Mouse (Mus musculus) forebrain, embryonic 15.5 days (tissue): ENCODE measurements around the gene Tjp3. TPM values are rescaled to one million over a fixed set of nuclear protein-coding genes. Genes with fewer than 3 reads are reported as not detected.

Experiments
- ATAC-seq: fragments of 200-750 bp; cut with Nextera tagmentation; replicated peaks from 2 replicates; pipeline ENCODE4 v1.8.0; 2017; ENCODE audit warnings: mild to moderate bottlenecking, moderate TSS enrichment, moderate library complexity
- H3K27ac ChIP-seq: fragments of 300-500 bp; sonication (generic); replicated peaks from 2 replicates; pipeline ENCODE4 v1.5.1; 2015; ENCODE audit warnings: mild to moderate bottlenecking, inconsistent platforms
- H3K27me3 ChIP-seq: fragments of 300-500 bp; sonication (generic); 2 replicates; pipeline ENCODE4 v1.6.1; 2015; ENCODE audit warnings: inconsistent platforms
- H3K36me3 ChIP-seq: fragments of 300-500 bp; sonication (generic); 2 replicates; pipeline ENCODE4 v1.6.1; 2015; ENCODE audit warnings: mild to moderate bottlenecking, inconsistent platforms
- H3K4me1 ChIP-seq: fragments of 300-500 bp; sonication (generic); 2 replicates; pipeline ENCODE4 v1.6.1; 2015; ENCODE audit warnings: inconsistent platforms
- H3K4me2 ChIP-seq: fragments of 300-500 bp; sonication (generic); replicated peaks from 2 replicates; pipeline ENCODE4 v1.6.1; 2015; ENCODE audit warnings: mild to moderate bottlenecking, inconsistent platforms
- H3K4me3 ChIP-seq: fragments of 300-500 bp; sonication (generic); 2 replicates; pipeline ENCODE4 v1.5.1; 2015; ENCODE audit warnings: mild to moderate bottlenecking, inconsistent platforms
- H3K9ac ChIP-seq: fragments of 300-500 bp; sonication (generic); replicated peaks from 2 replicates; pipeline ENCODE4 v1.6.1; 2015; ENCODE audit warnings: mild to moderate bottlenecking, inconsistent platforms
- H3K9me3 ChIP-seq: fragments of 300-500 bp; sonication (generic); 2 replicates; pipeline ENCODE4 v1.6.1; 2016; ENCODE audit warnings: inconsistent platforms
- WGBS: fragments of 180-500 bp; shearing (Covaris S2); methylation state at CpG from one replicate; pipeline ENCODE4 v1.1.7; 2015; ENCODE audit warnings: mixed read lengths; 5-methylcytosine and 5-hydroxymethylcytosine counted together
- polyA plus RNA-seq: library from polyadenylated mRNA; unstranded; fragments of >200 nt; fragmentation: Nextera tagmentation; extraction: Ambion mirVana; gene quantifications from 2 replicates; pipeline ENCODE4 v1.2.1, GENCODE M21; 2015

Tjp3 gene
- polyA plus RNA-seq, 1 experiment from 2014 or later = 8.5 TPM

- ATAC-seq = no peak
- 90% methylated on average over 8 of the region's 8 CpGs for WGBS
- peaks cover 18% of the 10 kb centered on the region for H3K4me1 ChIP-seq
- H3K36me3 ChIP-seq = no peaks in the 10 kb centered on the region
- H3K27me3 ChIP-seq = peaks cover 8% of the 10 kb centered on the region
- H3K27ac ChIP-seq = no peak overlapping the region
- no peak overlapping the region for H3K4me2 ChIP-seq
- H3K9me3 ChIP-seq = no peaks in the 10 kb centered on the region
- H3K4me3 ChIP-seq = no peak overlapping the region
- H3K9ac ChIP-seq = no peak overlapping the region
These were observed 41.9 kb downstream of the Tjp3 start for GRCm38 (mm10) chr10:81249442-81249841.

GRCm38 (mm10) chr10:81247804-81248203 lies 43.6 kb downstream of the Tjp3 start:
- Histone ChIP-seq H3K9ac (no peak overlapping the region), H3K4me1 (peaks cover 14% of the 10 kb centered on the region), H3K4me3 (no peak overlapping the region), H3K27me3 (peaks cover 8% of the 10 kb centered on the region), H3K36me3 (no peaks in the 10 kb centered on the region), H3K9me3 (no peaks in the 10 kb centered on the region), H3K4me2 (no peak overlapping the region), H3K27ac (no peak overlapping the region)
- no peak for ATAC-seq
- 94% methylated on average over 2 of the region's 2 CpGs for WGBS

DNA sequence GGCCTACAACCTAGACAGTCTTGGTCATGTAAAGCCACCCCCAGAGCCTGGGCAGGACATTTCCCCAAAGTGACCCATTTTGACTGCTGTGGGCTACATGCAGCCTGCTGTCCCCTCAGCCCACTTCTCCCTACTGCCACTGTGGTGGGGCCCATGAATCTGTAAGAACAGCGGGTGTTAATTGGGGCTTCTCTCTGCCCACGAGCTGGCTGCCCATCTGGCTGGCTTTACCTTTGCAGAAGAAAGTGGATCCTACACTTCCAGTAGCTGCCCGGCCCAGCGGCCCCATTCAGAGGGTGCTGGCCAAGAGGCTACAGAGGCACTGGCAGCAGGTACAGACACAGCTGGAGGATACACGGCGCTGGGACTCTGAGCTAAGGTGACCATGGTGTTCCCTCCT lies 46.2 kb downstream of the Tjp3 start:
- H3K9ac ChIP-seq = no peak overlapping the region

DNA sequence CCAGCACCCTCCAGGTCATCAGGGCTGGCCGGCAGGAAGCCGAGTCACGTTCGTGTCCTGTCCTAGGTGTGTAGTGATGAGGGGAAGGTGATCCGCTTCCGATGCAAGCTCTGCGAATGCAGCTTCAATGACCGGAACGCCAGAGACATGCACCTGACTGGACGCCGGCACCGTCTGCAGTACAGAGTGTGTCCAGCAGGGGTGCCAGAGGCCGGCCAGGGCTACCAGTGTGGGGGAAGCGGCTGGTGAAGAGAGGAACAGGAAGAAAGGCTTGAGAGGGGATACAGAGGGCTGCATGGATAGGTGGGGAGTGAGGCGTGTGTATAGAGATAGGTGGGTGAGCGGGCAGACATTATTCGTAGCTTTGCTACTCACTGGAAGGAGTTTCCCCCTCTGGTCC lies 46.8 kb downstream of the Tjp3 start:
- no peak overlapping the region for H3K9ac ChIP-seq
- H3K4me3 ChIP-seq = no peak overlapping the region
- no peak overlapping the region for H3K4me2 ChIP-seq
- 0 out of 2 replicates have a peak, but pooled peaks cover 5% of the 10 kb centered on the region for H3K4me1 ChIP-seq
- H3K9me3 ChIP-seq = no peaks in the 10 kb centered on the region
- no peak overlapping the region for H3K27ac ChIP-seq
- peak; percentile 53 for ATAC-seq
- H3K27me3 ChIP-seq = peaks cover 13% of the 10 kb centered on the region
- no peaks in the 10 kb centered on the region for H3K36me3 ChIP-seq
- WGBS = 6% methylated on average over 17 of the region's 17 CpGs

More for the DNA sequence above, 46.2 kb downstream of the Tjp3 start:
- no peak overlapping the region for H3K4me2 ChIP-seq
- no peak for ATAC-seq
- no peak overlapping the region for H3K4me3 ChIP-seq
- WGBS = 88% methylated on average over 6 of the region's 6 CpGs
- no peak overlapping the region for H3K27ac ChIP-seq
- H3K4me1 ChIP-seq = 0 out of 2 replicates have a peak, but pooled peaks cover 5% of the 10 kb centered on the region
- no peaks in the 10 kb centered on the region for H3K9me3 ChIP-seq
- H3K36me3 ChIP-seq = no peaks in the 10 kb centered on the region
- H3K27me3 ChIP-seq = peaks cover 7% of the 10 kb centered on the region

GRCm38 (mm10) chr10:81244146-81244545 lies 47.2 kb downstream of the Tjp3 start:
- H3K9me3 ChIP-seq = no peaks in the 10 kb centered on the region
- no peak overlapping the region for H3K9ac ChIP-seq
- no peak overlapping the region for H3K27ac ChIP-seq
- no peak overlapping the region for H3K4me3 ChIP-seq
- ATAC-seq = no peak
- peaks cover 18% of the 10 kb centered on the region for H3K27me3 ChIP-seq
- no peaks in the 10 kb centered on the region for H3K36me3 ChIP-seq
- 0 out of 2 replicates have a peak, but pooled peaks cover 5% of the 10 kb centered on the region for H3K4me1 ChIP-seq
- WGBS = 76% methylated on average over 4 of the region's 4 CpGs
- H3K4me2 ChIP-seq = no peak overlapping the region

GRCm38 (mm10) chr10:81242021-81242420 lies 49.4 kb downstream of the Tjp3 start:
- no peak overlapping the region for H3K4me2 ChIP-seq
- H3K4me1 ChIP-seq = 0 out of 2 replicates have a peak, but pooled peaks cover 5% of the 10 kb centered on the region
- WGBS = 90% methylated on average over 16 of the region's 16 CpGs
- no peak overlapping the region for H3K9ac ChIP-seq
- no peak overlapping the region for H3K27ac ChIP-seq
- H3K36me3 ChIP-seq = no peaks in the 10 kb centered on the region
- ATAC-seq = no peak
- H3K9me3 ChIP-seq = no peaks in the 10 kb centered on the region
- peaks cover 20% of the 10 kb centered on the region for H3K27me3 ChIP-seq
- no peak overlapping the region for H3K4me3 ChIP-seq

DNA sequence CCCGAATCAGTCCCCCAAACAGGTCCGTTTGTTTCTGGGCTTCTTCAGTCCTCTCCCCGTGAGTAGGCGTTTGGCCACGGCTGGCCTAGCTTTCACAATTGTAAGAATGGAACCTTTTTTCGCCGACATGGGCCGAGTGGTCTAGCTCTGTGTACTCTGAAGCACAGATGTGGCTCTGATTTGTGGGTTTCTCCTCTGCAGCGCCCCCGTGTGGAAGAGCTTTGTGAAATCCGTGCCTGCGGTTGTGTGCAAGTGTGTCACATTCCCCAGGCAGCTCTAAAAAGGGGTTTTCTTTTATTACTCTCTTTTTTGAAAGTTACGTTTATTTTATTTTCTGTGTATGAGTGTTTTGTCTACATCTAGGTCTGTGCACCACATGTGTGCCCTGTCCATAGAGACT lies 50.5 kb downstream of the Tjp3 start:
- 18% methylated on average over 13 of the region's 13 CpGs for WGBS
- no peak overlapping the region for H3K9ac ChIP-seq
- H3K36me3 ChIP-seq = no peaks in the 10 kb centered on the region
- no peak overlapping the region for H3K4me3 ChIP-seq
- no peak overlapping the region for H3K4me2 ChIP-seq
- peaks cover 20% of the 10 kb centered on the region for H3K27me3 ChIP-seq
- no peak overlapping the region for H3K27ac ChIP-seq
- H3K4me1 ChIP-seq = 0 out of 2 replicates have a peak, but pooled peaks cover 5% of the 10 kb centered on the region
- ATAC-seq = no peak
- no peaks in the 10 kb centered on the region for H3K9me3 ChIP-seq

DNA sequence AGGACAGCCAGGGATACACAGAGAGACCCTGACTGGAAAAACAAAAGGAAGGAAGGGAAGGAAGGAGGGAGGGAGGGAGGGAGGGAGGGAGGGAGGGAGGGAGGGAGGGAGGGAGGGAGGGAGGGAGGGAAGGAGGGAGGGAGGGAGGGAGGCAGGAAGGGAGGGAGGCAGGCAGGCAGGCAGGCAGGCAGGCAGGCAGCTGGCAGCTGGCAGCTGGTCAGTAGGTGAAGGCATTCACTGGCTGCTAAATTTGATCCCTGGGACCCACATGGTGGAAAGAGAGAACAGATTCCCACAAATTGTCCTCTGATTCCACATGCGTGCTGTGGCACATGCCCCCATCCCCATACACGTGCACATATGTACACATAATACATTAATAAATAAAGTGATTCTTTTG lies 52.8 kb downstream of the Tjp3 start:
- Histone ChIP-seq H3K27me3 (peaks cover 20% of the 10 kb centered on the region), H3K4me3 (no peak overlapping the region), H3K4me2 (no peak overlapping the region), H3K36me3 (no peaks in the 10 kb centered on the region), H3K9me3 (no peaks in the 10 kb centered on the region), H3K9ac (no peak overlapping the region), H3K27ac (no peak overlapping the region), H3K4me1 (peaks cover 5% of the 10 kb centered on the region)
- no peak for ATAC-seq
- WGBS = 83% methylated on average over 2 of the region's 2 CpGs

- 84% methylated on average over 12 of the region's 12 CpGs for WGBS
These were observed 54.7 kb downstream of the Tjp3 start for GRCm38 (mm10) chr10:81236471-81237268.

GRCm38 (mm10) chr10:81234206-81234605 lies 57.2 kb downstream of the Tjp3 start:
- Histone ChIP-seq H3K36me3 (no peaks in the 10 kb centered on the region), H3K4me3 (no peak overlapping the region), H3K9me3 (no peaks in the 10 kb centered on the region), H3K4me2 (0 out of 2 replicates have a peak overlapping the region, but pooled peaks have one; percentile 59), H3K4me1 (peaks cover 29% of the 10 kb centered on the region), H3K27me3 (peaks cover 3% of the 10 kb centered on the region; the same call in 1 of the 2 replicates), H3K9ac (no peak overlapping the region), H3K27ac (no peak overlapping the region)
- WGBS = 82% methylated on average over 6 of the region's 6 CpGs
- ATAC-seq = no peak

More at GRCm38 (mm10) chr10:81236471-81237268, 54.7 kb downstream of the Tjp3 start:
- Histone ChIP-seq H3K4me3 (no peak overlapping the region), H3K27me3 (peaks cover 20% of the 10 kb centered on the region), H3K9me3 (no peaks in the 10 kb centered on the region), H3K36me3 (no peaks in the 10 kb centered on the region), H3K9ac (no peak overlapping the region), H3K4me1 (peaks cover 15% of the 10 kb centered on the region), H3K27ac (no peak overlapping the region), H3K4me2 (no peak overlapping the region)
- no peak for ATAC-seq

GRCm38 (mm10) chr10:81233226-81233585 lies 58.2 kb downstream of the Tjp3 start:
- WGBS = under 1% methylated on average over 27 of the region's 28 CpGs
- H3K4me2 ChIP-seq = peak overlapping the region; percentile 59
- peak overlapping the region; percentile 33; the same call in 1 of the 2 replicates for H3K27ac ChIP-seq
- H3K9me3 ChIP-seq = no peaks in the 10 kb centered on the region
- no peaks in the 10 kb centered on the region for H3K27me3 ChIP-seq
- H3K9ac ChIP-seq = peak overlapping the region; percentile 71
- H3K4me3 ChIP-seq = peak overlapping the region; percentile 70
- H3K4me1 ChIP-seq = peaks cover 39% of the 10 kb centered on the region
- ATAC-seq = peak; percentile 39
- no peaks in the 10 kb centered on the region for H3K36me3 ChIP-seq

- no peaks in the 10 kb centered on the region for H3K27me3 ChIP-seq
- peak within 1 kb of the TSS; percentile 71 for H3K9ac ChIP-seq
- peaks cover 44% of the 10 kb centered on the region for H3K4me1 ChIP-seq
- H3K36me3 ChIP-seq = no peaks in the 10 kb centered on the region
- peak within 1 kb of the TSS; percentile 33; the same call in 1 of the 2 replicates for H3K27ac ChIP-seq
- ATAC-seq = peak; percentile 62
- H3K4me2 ChIP-seq = peak within 1 kb of the TSS; percentile 59
- peak within 1 kb of the TSS; percentile 70 for H3K4me3 ChIP-seq
- 8% methylated on average over 29 of the region's 29 CpGs for WGBS
- H3K9me3 ChIP-seq = no peaks in the 10 kb centered on the region
These were observed 58.7 kb downstream of the Tjp3 start, which contains the start of gene Zfr2 for GRCm38 (mm10) chr10:81232580-81233225. Zfr2 (plus strand) TSS chr10:81233155.
